Mouse (Mus musculus) spleen, adult 12 weeks (tissue): Measurements from ENCODE around the gene Lsm2.
"Not testable (repeated sequence)": the region's sequence is repeated elsewhere in the genome, so short reads cannot be mapped to it uniquely, and the experiment has no call there.

Experiments used
- DNase-seq: peaks from one replicate; pipeline ENCODE4 v3.0.0; 2022; ENCODE audit warnings: low spot score

Gene Lsm2

DNA sequence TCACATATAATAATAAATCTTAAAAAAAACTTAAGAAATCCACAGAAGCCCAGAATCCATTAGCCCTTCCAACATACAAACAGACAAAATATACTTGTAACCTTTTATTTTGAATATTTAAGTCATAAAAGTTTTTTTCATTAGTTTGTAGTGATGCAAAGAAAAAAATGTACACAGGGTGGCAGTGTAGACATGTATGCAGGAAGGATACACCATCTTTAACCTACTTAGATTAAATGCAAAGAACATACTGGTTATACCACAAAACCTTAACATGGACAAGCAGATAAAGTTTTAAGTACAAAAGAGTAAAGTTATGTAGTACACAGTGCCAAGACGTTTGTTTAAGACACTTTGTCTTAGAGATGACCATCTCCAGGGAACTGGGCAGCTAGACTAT is 25.3 kb upstream of the Lsm2 start:
- DNase-seq: no peak

DNA sequence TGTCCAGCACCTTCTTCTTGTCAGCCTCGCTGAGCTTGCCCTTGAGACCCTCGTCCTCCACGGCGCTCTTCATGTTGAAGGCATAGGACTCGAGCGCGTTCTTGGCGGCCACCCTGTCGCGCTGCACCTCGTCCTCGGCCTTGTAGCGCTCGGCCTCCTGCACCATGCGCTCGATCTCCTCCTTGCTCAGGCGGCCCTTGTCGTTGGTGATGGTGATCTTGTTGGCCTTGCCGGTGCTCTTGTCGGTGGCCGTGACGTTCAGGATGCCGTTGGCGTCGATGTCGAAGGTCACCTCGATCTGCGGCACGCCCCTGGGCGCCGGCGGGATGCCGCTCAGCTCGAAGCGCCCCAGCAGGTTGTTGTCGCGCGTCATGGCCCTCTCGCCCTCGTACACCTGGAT is 24.4 kb upstream of the Lsm2 start:
- DNase-seq: not testable (repeated sequence)

DNA sequence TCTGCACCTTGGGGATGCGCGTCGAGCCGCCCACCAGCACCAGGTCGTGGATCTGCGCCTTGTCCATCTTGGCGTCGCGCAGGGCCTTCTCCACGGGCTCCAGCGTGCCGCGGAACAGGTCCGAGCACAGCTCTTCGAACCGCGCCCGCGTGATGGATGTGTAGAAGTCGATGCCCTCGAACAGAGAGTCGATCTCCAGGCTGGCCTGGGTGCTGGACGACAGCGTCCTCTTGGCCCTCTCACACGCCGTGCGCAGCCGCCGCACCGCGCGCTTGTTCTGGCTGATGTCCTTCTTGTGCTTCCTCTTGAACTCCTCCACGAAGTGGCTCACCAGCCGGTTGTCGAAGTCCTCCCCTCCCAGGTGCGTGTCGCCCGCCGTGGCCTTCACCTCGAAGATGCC is 23.7 kb upstream of the Lsm2 start:
- not testable (repeated sequence) for DNase-seq

DNA sequence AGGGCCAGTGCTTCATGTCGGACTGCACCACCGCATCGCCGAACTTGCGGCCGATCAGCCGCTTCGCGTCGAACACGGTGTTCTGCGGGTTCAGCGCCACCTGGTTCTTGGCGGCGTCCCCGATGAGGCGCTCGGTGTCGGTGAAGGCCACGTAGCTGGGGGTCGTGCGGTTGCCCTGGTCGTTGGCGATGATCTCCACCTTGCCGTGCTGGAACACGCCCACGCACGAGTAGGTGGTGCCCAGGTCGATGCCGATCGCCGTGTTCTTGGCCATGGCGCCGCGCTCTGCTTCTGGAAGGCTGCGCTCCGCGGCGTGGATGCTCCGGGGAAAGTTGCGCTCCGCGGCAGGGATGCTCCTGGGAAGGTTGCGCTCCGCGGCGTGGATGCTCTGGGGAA is 22.9 kb upstream of the Lsm2 start:
- DNase-seq: not testable (repeated sequence)

DNA sequence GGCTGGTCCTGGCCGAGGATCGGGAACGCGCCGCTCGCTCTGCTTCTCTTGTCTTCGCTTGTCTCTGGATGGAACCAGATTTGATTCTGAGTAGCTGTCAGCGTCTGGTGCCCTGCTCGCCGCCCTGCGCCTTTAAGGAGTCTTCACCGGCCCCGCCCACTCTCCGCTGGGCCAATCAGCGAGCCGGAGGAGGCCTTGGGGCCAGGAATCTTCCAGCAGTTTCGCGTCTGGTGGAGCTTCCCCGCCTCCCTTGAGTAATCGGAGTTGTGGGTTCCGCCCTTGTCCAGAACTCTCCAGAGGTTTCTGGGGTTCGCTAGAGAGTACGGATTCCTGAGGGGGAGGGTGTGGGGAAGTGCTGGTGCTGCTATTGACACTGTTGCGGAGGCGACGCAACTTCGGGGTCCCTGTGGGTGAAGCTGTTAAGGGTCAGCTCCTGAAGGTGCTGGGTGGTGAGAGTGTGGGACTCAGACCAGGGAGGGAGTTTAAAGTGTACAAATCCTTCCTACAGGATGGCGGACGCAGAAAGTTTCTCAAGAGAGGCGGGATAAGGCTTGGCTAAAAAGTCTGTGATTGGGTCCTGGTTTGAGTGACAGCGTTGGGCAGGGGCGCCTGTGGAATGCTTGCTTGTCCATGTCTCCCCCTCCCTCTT is 22.4 kb upstream of the Lsm2 start, which contains the start of gene Hspa1b:
Gene Hspa1b, minus strand, starts transcription at position 109 of the 649 bp plus-strand sequence.
- DNase-seq: peak; percentile 76

DNA sequence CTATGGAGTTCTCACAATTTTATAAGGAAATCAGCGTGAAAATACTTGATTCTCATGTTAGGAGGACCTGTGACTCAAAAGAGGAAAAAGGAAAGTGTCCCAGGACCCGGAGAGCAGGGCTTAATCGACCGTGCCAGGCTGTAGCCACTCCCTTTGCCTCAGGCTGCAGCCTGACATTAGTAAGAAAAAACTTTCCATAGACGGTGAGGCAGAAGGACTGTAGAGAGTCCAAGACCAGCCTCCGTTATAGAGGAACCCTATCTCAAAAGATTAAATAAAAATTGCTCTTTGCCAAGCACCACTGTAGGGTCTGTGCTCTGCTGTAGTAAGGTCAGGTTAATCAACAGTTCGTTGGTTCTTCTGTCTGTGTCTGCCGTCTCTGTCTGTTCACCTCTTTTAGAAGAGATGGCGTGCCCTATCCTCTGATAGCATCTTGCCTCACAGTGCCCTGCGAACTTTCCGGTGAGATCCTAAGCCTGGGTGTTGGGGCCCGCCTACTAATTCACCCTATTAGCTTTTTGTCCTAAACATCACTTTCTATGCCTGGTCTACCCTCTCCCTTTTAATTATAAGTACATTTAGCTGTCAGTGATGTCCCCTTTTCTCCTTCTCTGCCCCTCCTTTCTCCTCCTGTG is 21.7 kb upstream of the Lsm2 start:
- no peak for DNase-seq

DNA sequence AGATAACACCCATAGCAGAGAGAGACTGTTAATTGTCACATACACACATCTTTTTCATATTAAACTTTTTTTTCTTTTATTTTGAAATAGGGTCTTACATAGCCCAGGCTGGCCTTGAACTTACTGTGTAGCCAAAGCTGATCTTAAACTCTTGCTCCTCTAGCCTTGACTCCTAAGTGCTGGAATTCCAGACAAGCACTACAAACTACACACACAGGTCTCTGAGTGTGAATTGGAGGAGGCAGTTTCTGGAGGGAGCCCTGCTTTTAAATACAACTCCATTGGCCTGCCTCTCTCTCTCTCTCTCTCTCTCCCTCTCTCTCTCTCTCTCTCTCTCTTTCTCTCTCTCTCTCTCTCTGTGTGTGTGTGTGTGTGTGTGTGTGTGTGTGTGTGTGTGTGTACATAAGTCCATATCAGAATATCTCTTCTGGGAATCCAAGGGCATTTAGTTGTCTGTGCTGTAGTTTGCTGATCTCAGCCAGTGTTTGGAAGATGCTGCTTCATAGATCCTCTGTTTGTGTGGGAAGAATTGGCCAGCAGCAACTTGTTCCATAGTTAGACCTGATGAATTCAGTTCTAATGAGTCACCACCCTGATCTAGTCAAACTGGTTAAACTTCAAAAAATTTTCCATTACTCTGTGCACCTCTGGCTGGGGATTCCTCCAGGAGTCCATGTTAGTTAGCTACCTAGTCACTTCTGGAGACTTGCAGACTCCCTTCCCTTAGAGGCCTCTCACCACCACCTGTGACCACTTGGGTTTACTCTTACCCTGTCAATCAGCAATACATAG is 20.8 kb upstream of the Lsm2 start:
- no peak for DNase-seq

DNA sequence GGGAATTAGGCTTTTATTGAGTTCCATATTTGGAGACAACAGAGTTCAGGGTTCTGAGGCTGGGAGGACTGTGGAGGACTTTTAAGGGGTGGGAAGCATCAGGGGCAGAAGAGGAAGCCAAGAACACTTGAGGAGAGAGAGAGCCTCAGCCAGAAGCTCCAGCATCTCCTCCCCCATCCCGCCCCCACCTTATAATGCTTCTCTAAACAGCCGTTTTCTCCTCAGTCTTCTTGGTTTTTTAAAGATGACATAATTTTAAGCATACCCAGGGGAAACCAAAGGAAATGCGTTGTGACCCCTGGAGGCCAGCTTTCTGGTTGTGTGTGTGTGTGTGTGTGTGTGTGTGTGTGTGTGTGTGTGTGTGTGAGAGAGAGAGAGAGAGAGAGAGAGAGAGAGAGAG is 19.5 kb upstream of the Lsm2 start:
- no peak for DNase-seq

DNA sequence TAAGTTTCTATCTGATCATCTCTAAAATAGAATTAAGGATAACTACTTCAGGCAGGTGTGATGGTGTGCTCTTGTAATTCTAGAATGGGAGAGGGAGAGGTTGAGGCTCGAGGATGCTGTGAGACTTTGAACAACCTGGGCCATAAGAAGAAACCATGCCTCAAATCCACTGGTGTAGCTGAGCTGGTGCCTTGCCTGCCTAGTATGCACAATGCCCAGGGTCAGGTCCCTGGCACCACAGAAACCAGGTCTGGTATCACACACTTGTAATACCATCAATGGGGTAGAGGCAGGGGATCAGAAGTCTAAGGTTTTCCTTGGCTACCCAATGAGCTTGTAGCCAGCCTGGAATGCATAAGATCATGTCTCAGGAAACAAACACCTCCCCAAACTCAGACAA is 18.8 kb upstream of the Lsm2 start:
- DNase-seq: no peak

DNA sequence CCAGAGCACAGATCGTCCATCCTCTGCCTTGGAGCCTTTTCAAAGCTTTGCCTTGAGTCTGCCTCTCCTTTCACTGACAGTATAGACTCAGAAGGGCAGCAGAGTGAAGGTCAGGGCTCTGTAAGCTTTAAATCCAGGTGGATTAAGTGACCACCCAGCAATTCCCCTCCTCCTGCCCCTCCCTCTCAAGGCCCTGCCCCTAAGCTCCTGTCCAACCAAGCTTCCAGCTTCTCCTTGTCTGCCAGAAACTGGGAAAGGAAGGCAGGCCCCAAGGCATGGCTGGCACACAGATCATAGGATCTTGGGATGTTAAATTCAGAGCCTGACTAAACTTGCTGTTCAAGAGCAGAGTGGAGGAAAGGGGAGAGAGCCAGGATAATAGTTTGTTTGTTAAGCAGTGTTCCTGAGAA is 17.0 kb upstream of the Lsm2 start:
- DNase-seq: no peak

DNA sequence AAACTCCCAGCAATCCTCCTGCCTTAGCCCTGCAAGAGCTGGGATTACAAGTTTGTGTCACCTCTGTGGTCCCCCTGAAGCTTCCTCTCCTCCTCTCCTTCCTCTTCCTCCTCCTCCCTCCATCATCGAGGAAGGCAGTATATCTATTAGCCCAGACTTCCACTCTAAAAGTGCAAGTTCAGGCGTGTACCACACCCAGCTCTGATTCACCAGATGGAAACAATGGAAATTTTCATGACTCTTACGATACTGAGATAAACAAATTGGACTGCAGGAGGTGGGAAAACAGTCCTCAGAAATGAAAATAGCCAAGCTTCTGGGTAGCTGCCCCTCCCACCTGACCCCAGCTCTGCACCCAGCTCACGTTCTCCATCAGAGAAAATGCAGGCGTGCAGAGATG is 16.0 kb upstream of the Lsm2 start:
- no peak for DNase-seq

DNA sequence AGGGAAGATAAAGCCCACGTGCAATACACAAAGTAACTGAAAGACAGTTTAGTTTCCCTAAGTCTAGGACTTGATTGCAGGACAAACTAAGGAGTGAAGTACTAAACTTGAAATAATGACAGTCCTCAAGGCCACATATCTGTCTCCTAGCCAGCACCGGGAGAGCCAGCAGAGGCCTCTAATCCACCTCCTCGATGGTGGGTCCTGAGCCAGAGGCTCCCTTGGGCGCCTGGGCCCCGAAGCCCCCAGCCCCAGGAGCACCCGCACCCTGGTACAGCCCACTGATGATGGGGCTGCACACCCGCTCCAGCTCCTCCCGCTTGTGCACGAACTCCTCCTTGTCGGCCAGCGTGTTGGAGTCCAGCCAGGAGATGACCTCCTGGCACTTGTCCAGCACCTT is 11.8 kb upstream of the Lsm2 start, which contains the start of gene Gm20481:
Gene Gm20481, plus strand, starts transcription at position 91 of the 400 bp plus-strand sequence.
- DNase-seq: not testable (repeated sequence)

DNA sequence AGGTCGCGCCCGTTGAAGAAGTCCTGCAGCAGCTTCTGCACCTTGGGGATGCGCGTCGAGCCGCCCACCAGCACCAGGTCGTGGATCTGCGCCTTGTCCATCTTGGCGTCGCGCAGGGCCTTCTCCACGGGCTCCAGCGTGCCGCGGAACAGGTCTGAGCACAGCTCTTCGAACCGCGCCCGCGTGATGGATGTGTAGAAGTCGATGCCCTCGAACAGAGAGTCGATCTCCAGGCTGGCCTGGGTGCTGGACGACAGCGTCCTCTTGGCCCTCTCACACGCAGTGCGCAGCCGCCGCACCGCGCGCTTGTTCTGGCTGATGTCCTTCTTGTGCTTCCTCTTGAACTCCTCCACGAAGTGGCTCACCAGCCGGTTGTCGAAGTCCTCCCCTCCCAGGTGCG is 10.8 kb upstream of the Lsm2 start:
- DNase-seq: not testable (repeated sequence)

DNA sequence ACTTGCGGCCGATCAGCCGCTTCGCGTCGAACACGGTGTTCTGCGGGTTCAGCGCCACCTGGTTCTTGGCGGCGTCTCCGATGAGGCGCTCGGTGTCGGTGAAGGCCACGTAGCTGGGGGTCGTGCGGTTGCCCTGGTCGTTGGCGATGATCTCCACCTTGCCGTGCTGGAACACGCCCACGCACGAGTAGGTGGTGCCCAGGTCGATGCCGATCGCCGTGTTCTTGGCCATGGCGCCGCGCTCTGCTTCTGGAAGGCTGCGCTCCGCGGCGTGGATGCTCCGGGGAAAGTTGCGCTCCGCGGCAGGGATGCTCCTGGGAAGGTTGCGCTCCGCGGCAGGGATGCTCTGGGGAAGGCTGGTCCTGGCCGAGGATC is 10.0 kb upstream of the Lsm2 start:
- DNase-seq: not testable (repeated sequence)

DNA sequence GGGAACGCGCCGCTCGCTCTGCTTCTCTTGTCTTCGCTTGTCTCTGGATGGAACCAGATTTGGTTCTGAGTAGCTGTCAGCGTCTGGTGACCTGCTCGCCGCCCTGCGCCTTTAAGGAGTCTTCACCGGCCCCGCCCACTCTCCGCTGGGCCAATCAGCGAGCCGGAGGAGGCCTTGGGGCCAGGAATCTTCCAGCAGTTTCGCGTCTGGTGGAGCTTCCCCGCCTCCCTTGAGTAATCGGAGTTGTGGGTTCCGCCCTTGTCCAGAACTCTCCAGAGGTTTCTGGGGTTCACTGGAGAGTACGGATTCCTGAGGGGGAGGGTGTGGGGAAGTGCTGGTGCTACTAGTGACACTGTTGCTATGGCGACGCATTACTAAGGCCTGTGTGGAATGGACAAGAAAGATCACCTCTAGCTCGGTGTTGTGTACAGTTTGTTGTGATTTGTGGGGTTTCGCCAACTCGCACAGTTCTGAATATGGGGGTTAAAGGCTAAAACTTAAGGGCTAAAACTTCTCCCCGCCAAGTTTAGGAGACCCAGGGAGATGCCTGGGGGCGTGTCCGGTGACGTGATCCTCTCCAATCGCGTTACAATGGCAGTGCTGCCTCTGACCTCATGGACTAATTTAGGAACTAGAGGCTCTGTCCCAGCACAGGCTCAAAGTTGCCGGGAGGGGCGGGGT is 9.5 kb upstream of the Lsm2 start, which contains the start of the genes Hspa1a and Hspa1l:
Gene Hspa1a, minus strand, starts transcription at position 88 of the 681 bp plus-strand sequence.
Gene Hspa1l, plus strand, starts transcription at position 635 of the 681 bp plus-strand sequence.
- DNase-seq: peak; percentile 72

DNA sequence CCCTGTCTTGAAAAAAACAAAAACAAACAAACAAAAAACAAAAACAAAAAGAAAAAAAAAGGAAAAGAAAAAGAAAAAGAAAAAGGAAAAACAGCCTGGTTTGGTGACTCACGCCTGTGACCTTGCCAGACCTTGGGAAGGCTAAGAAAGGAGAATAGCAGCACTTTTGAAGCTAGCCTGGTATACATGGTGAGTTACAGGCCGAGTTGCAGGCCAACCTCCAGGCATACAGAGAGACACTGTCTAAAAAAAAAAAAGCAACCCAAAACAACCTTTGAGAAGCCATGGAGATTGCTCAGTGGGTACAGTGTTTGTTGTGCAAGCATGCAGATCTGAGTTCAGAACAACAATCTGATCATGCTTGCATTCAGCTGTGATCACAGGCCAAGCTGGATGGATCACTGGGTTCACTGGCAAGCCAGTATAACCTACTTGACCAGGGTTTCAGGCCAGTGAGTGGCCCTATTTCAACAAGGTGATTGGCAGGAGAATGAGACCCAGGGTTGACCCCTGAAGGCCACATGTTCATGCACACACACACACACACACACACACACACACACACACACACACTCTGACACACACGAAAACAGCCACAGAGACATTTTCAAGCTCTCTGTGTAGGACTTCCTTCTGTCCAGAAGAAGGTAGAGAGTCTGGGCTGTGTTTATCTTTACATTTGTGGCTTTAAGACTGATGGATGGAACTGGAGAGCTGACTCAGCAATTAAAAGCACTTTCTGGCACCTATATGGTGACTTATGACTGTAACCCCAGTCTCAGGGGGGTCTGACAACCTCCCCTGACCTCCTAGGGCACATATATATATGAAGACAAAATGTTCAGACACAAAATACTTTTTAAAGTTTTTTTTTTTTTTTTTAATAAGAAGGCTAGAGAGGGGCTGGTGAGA is 5.8 kb upstream of the Lsm2 start:
- DNase-seq: no peak

DNA sequence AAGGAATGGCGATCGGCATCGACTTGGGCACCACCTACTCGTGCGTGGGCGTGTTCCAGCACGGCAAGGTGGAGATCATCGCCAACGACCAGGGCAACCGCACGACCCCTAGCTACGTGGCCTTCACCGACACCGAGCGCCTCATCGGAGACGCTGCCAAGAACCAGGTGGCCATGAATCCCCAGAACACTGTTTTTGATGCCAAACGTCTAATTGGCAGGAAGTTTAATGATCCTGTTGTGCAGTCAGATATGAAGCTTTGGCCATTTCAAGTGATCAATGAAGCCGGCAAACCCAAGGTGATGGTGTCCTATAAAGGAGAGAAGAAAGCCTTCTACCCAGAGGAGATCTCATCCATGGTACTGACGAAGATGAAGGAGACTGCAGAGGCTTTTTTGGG is 4.7 kb upstream of the Lsm2 start:
- no peak for DNase-seq

DNA sequence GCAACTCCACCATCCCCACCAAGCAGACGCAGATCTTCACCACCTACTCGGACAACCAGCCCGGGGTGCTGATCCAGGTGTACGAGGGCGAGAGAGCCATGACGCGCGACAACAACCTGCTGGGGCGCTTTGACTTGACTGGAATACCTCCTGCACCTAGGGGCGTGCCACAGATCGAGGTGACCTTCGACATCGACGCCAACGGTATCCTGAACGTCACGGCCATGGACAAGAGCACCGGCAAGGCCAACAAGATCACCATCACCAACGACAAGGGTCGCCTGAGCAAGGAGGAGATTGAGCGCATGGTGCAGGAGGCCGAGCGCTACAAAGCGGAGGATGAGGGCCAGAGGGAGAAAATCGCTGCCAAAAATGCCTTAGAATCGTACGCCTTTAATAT is 3.4 kb upstream of the Lsm2 start:
- DNase-seq: no peak

DNA sequence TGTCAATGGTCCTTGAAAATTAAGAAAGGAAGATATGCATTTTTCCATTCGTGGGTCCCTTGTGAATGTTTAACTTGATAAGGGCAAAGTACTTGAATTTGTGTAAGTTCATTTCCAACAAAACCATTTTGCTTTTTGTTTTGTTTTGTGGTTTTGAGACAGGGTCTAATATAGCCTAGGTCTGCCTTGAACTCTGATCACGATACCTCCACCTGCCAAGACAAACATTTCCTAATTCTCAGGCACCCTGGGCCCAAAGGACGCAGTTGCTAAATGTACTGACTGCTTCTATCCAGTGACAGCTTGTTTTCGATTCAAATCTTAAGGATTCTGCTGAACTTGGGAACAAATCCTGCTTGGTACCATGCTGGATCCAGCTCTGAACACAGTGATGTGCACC is 2.0 kb upstream of the Lsm2 start:
- no peak for DNase-seq

DNA sequence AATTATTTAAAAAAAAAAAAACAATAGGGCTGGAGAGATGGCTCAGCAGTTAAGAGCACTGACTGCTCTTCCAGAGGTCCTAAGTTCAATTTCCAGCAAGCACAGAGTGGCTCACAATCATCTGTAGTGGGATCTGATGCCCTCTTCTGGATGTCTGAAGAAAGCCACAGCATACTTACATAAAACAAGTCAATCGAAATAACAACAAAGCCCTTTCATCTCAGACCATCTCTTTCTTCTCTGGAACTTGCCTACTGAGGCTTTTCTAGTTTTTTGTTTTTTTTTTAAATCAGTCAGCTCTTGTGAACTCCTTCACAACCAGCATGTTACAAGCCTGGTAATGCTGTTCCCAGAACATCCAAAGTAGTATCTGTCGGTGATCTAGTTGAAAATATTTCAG is 1.0 kb upstream of the Lsm2 start:
- DNase-seq: no peak

DNA sequence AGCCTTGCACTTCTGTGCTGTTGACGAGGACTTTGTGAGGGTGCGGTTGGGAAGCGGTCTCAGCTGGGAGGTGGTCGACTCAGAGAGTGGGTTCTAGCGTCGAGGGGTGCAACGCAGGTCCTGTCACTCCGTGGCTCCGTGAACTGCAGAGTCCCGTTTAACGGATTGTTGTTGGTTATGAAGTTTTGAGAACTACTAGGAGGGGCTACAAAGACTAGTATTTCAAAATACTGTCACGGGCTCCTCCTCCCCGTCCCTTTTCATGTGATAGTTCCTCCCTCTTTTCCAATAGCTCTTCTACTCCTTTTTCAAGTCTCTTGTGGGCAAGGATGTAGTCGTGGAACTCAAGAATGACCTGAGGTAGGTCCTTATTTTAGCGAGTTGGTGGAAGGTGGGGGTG is 666 bp downstream of the Lsm2 start:
- no peak for DNase-seq
